Mouse (Mus musculus) embryo, embryonic 10.5 days (tissue): ENCODE data around the gene Cbx5.

Experiments
- DNase-seq: peaks from one replicate; pipeline ENCODE4 v3.0.0-alpha.2; 2015; ENCODE audit warnings: low spot score

The Cbx5 gene

GRCm38 (mm10) chr15:103145635-103146299 is 93.8 kb downstream of the Cbx5 start:
- no peak for DNase-seq

DNA sequence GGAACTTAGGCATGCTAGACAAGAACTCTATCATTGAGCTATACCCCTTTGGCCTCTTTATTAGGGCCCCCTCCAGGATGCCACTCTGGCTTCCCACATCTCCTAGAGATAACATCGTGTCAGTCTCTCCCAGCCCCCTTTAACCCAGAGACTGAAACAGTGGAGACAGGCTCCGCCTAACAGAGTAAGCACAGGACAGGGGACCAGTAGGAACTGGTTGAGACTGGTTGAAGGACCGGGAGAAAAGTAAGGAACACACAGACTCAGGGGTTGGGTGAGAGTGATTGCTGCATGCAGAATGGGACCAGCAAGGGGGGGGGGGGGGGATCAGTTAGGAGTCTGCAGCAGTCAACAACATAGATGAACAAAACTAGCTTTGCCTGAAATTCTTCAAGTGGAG is 95.4 kb downstream of the Cbx5 start:
- DNase-seq, result no peak
